Mouse (Mus musculus) forebrain, postnatal 0 days (tissue): ENCODE data around the gene Cntfr. TPM values are rescaled to one million over a fixed set of nuclear protein-coding genes. Genes with fewer than 3 reads are reported as not detected.
"Not testable (repeated sequence)": the region's sequence is repeated elsewhere in the genome, so short reads cannot be mapped to it uniquely, and the experiment has no call there.

Experiments
- ATAC-seq: fragments of 200-750 bp; cut with Nextera tagmentation; 2 replicates; pipeline ENCODE4 v1.8.0; 2017; ENCODE audit warnings: mild to moderate bottlenecking, moderate library complexity
- DNase-seq: peaks from one replicate; pipeline ENCODE4 v3.0.0-alpha.2; 2015
- H3K27ac ChIP-seq: fragments of 300-500 bp; sonication (generic); 2 replicates; pipeline ENCODE4 v1.5.1; 2014; ENCODE audit warnings: low read depth, mild to moderate bottlenecking, antibody characterized with exemption, low read length, moderate library complexity, mixed read lengths
- H3K27me3 ChIP-seq: fragments of 300-500 bp; sonication (generic); 2 replicates; pipeline ENCODE4 v1.6.1; 2014; ENCODE audit warnings: mild to moderate bottlenecking, low read length, mixed read lengths; ENCODE audit not compliant: insufficient read depth
- H3K36me3 ChIP-seq: fragments of 300-500 bp; sonication (generic); 2 replicates; pipeline ENCODE4 v1.6.1; 2014; ENCODE audit warnings: mild to moderate bottlenecking, moderate library complexity; ENCODE audit not compliant: insufficient read depth
- H3K4me1 ChIP-seq: fragments of 300-500 bp; sonication (generic); 2 replicates; pipeline ENCODE4 v1.6.1; 2014; ENCODE audit warnings: antibody characterized with exemption; ENCODE audit not compliant: insufficient read depth
- H3K4me2 ChIP-seq: fragments of 300-500 bp; sonication (generic); 2 replicates; pipeline ENCODE4 v1.6.1; 2014; ENCODE audit warnings: low read depth, mild to moderate bottlenecking, moderate library complexity
- H3K4me3 ChIP-seq: fragments of 300-500 bp; sonication (generic); 2 replicates; pipeline ENCODE4 v1.5.1; 2014; ENCODE audit warnings: low read depth, low read length, mixed read lengths
- H3K9ac ChIP-seq: fragments of 300-500 bp; sonication (generic); 2 replicates; pipeline ENCODE4 v1.6.1; 2014; ENCODE audit warnings: mild to moderate bottlenecking
- H3K9me3 ChIP-seq: fragments of 300-500 bp; sonication (generic); 2 replicates; pipeline ENCODE4 v1.6.1; 2016; ENCODE audit warnings: low read length
- WGBS: fragments of 180-500 bp; shearing (Covaris S2); extraction: QIAGEN DNeasy Blood & Tissue Kit; methylation state at CpG from one replicate; pipeline ENCODE4 v1.1.7; 2014; 5-methylcytosine and 5-hydroxymethylcytosine counted together
- polyA plus RNA-seq: library from polyadenylated mRNA; unstranded; fragments of >200 nt; fragmentation: Nextera tagmentation; extraction: Ambion mirVana; gene quantifications from 2 replicates; pipeline ENCODE4 v1.2.1, GENCODE M21; 2015
- total RNA-seq: library from RNA; depleted of rRNA; stranded (reverse); fragments of >200 nt; gene quantifications from 2 replicates; pipeline ENCODE4 v1.2.3, GENCODE M21; 2014

The Cntfr gene
- total and polyA plus RNA-seq, 2 experiments from 2014 or later = 14.2 to 25.9 TPM

- not testable (repeated sequence) for ATAC-seq, H3K27me3 ChIP-seq, H3K36me3 ChIP-seq, H3K4me1 ChIP-seq, H3K27ac ChIP-seq, H3K9me3 ChIP-seq, DNase-seq, H3K9ac ChIP-seq
- Histone ChIP-seq H3K4me3 (0 out of 2 replicates have a peak overlapping the region, but pooled peaks have one; percentile 16), H3K4me2 (peak overlapping the region; percentile 24; the same call in 1 of the 2 replicates)
- 2% methylated on average over 14 of the region's 38 CpGs for WGBS
These were observed 1.1 kb downstream of the Cntfr start for GRCm38 (mm10) chr4:41695800-41696199.

DNA sequence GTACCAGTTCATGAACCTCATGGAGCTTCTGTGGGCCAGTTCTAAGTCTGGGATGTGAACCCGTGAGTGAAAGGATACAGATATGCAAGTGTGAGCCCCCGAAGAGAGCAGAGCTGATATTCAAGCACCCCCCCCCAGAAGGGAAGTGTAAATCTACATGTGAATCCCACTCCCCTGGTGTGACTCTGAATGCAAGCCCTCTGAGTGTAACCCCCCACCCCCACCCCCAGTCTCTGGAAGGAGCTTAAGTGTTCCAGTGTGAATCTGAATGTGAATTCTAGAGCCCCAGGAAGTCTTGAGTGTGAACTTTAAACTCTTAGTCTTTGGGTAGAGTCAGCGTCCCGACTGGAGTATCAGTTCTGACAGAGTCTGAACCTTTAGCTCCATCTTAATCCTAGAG is 3.4 kb downstream of the Cntfr start:
- not testable (repeated sequence) for H3K36me3 ChIP-seq, DNase-seq, H3K9ac ChIP-seq, H3K4me1 ChIP-seq, H3K27ac ChIP-seq, H3K27me3 ChIP-seq, H3K4me3 ChIP-seq, H3K9me3 ChIP-seq, ATAC-seq
- WGBS = 6% methylated on average over 4 of the region's 4 CpGs
- H3K4me2 ChIP-seq = peak overlapping the region; percentile 17

DNA sequence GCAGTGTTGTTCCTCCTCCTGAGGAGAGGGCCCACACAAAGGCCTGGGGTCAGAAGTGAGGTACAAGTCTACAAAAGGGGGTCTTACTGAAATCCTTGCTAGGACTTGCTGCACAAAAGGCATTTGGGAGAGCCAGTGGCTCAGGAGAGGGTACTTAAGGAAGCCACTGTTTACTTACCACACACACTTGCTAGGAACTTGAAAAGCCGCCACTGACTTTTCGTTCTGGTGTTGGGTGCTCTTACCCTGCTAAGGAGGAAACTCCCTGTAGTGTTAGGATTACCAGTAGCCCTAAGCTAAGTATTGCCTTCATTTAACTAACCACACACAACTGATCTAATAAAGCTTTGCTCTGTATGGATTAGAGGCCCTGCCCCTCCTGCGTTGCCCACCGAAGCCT is 6.9 kb downstream of the Cntfr start:
- H3K27me3 ChIP-seq, H3K27ac ChIP-seq, H3K4me3 ChIP-seq, H3K9me3 ChIP-seq, H3K9ac ChIP-seq, H3K36me3 ChIP-seq, H3K4me2 ChIP-seq, ATAC-seq, DNase-seq, H3K4me1 ChIP-seq: not testable (repeated sequence)
- whole genome bisulfite sequencing = no CpG with 5 or more reads among the region's 4 CpGs

DNA sequence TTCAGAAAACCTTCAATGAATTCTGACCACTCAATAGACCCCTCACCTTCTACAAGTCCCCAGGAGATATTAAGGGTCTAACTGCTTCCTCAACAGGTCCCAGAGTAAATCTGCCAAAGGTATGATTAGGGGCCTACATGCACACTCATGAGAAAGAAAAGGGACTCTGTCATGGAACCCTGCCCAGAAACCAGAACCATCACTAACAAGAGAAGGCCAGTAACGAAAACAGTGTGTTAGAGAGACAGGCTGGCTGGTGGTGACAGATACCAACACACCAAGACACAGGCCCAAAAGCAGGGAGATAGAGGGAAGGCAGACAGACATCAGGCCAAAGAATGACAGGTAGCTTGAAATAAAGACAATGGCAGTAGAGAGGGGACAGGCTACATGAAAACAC is 8.3 kb downstream of the Cntfr start:
- H3K4me2 ChIP-seq, H3K4me1 ChIP-seq, ATAC-seq, H3K4me3 ChIP-seq, H3K27me3 ChIP-seq, H3K27ac ChIP-seq, H3K9me3 ChIP-seq, H3K36me3 ChIP-seq, DNase-seq, H3K9ac ChIP-seq: not testable (repeated sequence)
- 37% methylated on average over 1 of the region's 1 CpGs for WGBS

- H3K27ac ChIP-seq, H3K4me3 ChIP-seq, H3K4me1 ChIP-seq, H3K4me2 ChIP-seq, ATAC-seq, H3K9ac ChIP-seq, H3K9me3 ChIP-seq, DNase-seq, H3K36me3 ChIP-seq, H3K27me3 ChIP-seq: not testable (repeated sequence)
- 16% methylated on average over 9 of the region's 10 CpGs for WGBS
These were observed 10.9 kb downstream of the Cntfr start for GRCm38 (mm10) chr4:41685882-41686492.

- peak overlapping the region; percentile 41 for H3K4me2 ChIP-seq
- WGBS = 0% methylated on average over 12 of the region's 14 CpGs
- not testable (repeated sequence) for DNase-seq, H3K9me3 ChIP-seq, H3K9ac ChIP-seq, H3K4me1 ChIP-seq, H3K4me3 ChIP-seq, H3K27me3 ChIP-seq, H3K27ac ChIP-seq, ATAC-seq, H3K36me3 ChIP-seq
These were observed 11.9 kb downstream of the Cntfr start for GRCm38 (mm10) chr4:41684931-41685453.

GRCm38 (mm10) chr4:41684131-41684930 is 12.6 kb downstream of the Cntfr start:
- WGBS = 3% methylated on average over 20 of the region's 27 CpGs
- not testable (repeated sequence) for DNase-seq, H3K36me3 ChIP-seq, H3K27ac ChIP-seq, H3K9ac ChIP-seq, H3K4me1 ChIP-seq, H3K9me3 ChIP-seq, H3K4me3 ChIP-seq, H3K27me3 ChIP-seq
- ATAC-seq = peak; percentile 14; the same call in 1 of the 2 replicates
- peak overlapping the region; percentile 41 for H3K4me2 ChIP-seq

DNA sequence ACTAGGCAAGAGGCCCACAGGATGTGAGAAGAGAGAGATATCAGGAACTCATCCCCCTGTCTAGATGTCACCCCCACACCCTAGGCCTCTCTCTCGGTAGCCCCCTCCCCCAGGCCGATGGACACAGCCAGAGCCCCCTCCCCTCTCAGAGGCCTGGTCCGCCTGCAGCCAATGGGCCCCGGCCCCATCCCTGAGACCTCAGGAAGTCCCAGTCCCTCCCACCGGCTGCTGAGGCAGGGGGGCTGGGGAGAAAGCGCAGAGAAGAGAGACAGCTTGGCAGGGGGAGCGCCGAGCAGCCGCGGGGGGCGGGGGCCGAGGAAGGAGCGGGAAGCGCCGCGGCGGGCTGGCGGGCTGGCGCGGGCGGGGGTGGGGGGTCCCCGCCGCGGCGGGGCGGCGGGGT is 13.6 kb downstream of the Cntfr start:
- peak; percentile 56 for ATAC-seq
- not testable (repeated sequence) for H3K4me1 ChIP-seq, H3K9ac ChIP-seq, H3K36me3 ChIP-seq, H3K4me3 ChIP-seq, DNase-seq, H3K27me3 ChIP-seq, H3K9me3 ChIP-seq, H3K27ac ChIP-seq
- WGBS = no CpG with 5 or more reads among the region's 27 CpGs
- H3K4me2 ChIP-seq = peak overlapping the region; percentile 38
